Mouse (Mus musculus): ENCODE measurements at regions not wholly inside any gene's neighbourhood (a gene's known extent, or its start where the extent isn't known, plus 50 kb on each side); places are given as distances from the start of the nearest gene placed in this dataset.

GRCm38 (mm10) chr19:54248256-54248936 lies 204.4 kb downstream of the Adra2a start:
- no peak for DNase-seq

GRCm38 (mm10) chr19:54252145-54252664 lies 208.3 kb downstream of the Adra2a start:
- DNase-seq, result no peak

GRCm38 (mm10) chr19:54257889-54258288 lies 213.9 kb downstream of the Adra2a start:
- DNase-seq, result no peak

- no peak for DNase-seq
Measured at GRCm38 (mm10) chr19:54259175-54259574, 215.2 kb downstream of the Adra2a start.

- no peak for DNase-seq
Measured at GRCm38 (mm10) chr19:54277368-54277767, 233.4 kb downstream of the Adra2a start.

- no peak for DNase-seq
Measured at GRCm38 (mm10) chr19:54285481-54285880, 241.5 kb downstream of the Adra2a start.

- DNase-seq, result no peak
Measured at GRCm38 (mm10) chr19:54297663-54298388, 253.9 kb downstream of the Adra2a start.

- no peak for DNase-seq
Measured at GRCm38 (mm10) chr19:54311289-54311688, 267.3 kb downstream of the Adra2a start.

GRCm38 (mm10) chr19:54311723-54312122 lies 267.8 kb downstream of the Adra2a start:
- DNase-seq, result no peak

GRCm38 (mm10) chr19:54323276-54323675 lies 279.3 kb downstream of the Adra2a start:
- no peak for DNase-seq

GRCm38 (mm10) chr19:54324991-54325390 lies 281.0 kb downstream of the Adra2a start:
- DNase-seq, result no peak

- DNase-seq, result no peak
Measured at GRCm38 (mm10) chr19:54332140-54332539, 288.2 kb downstream of the Adra2a start.

GRCm38 (mm10) chr19:54340778-54341291 lies 296.9 kb downstream of the Adra2a start:
- DNase-seq, result no peak

GRCm38 (mm10) chr19:54359731-54360130 lies 315.8 kb downstream of the Adra2a start:
- no peak for DNase-seq

GRCm38 (mm10) chr19:54360660-54361059 lies 316.7 kb downstream of the Adra2a start:
- DNase-seq, result peak; percentile 2 to 4

GRCm38 (mm10) chr19:54385101-54385500 lies 341.1 kb downstream of the Adra2a start:
- DNase-seq, result no peak

- DNase-seq, result no peak
Measured at GRCm38 (mm10) chr19:54391406-54391805, 347.5 kb downstream of the Adra2a start.

GRCm38 (mm10) chr19:54399651-54400050 lies 355.7 kb downstream of the Adra2a start:
- no peak for DNase-seq

GRCm38 (mm10) chr19:54407904-54408303 lies 364.0 kb downstream of the Adra2a start:
- DNase-seq, result no peak

GRCm38 (mm10) chr19:54429062-54429461 lies 385.1 kb downstream of the Adra2a start:
- no peak for DNase-seq

- no peak for DNase-seq
Measured at GRCm38 (mm10) chr19:54440713-54441112, 396.8 kb downstream of the Adra2a start.

GRCm38 (mm10) chr19:54460426-54461170 lies 416.6 kb downstream of the Adra2a start:
- no peak for DNase-seq

GRCm38 (mm10) chr19:54462480-54462879 lies 418.5 kb downstream of the Adra2a start:
- no peak for DNase-seq

Data from cerebellum, adult 18-20 months (tissue).